Comparison of ENCODE assay signal across 16 mouse cellular contexts in genomic region chr14:78528461-78529425, GRCm38 (mm10). TPM values are rescaled to one million over a fixed set of nuclear protein-coding genes. Genes with fewer than 3 reads are reported as not detected.
A peak's percentile ranks its signal among the peaks of the same experiment; 100 is the strongest.
DNase-seq lines count a peak whose midpoint lies in the region; ATAC-seq and TF ChIP-seq lines count a peak whose summit lies in the region.
"Had no signal": no experiment of that assay in that cellular context is flagged by ENCODE, and none has a peak within 500 bp of the region (broad histone marks: within the 10 kb centered on the region; RNA-seq: fewer than 3 reads in every experiment).

No protein-coding gene starts in this region.

- H3K9ac ChIP-seq in heart, embryonic 14.5 days (ENCODE audit: low read length), result 0 out of 2 replicates have a peak overlapping the region, but pooled peaks have one; percentile 16
- no peak overlapping the region for H3K9ac ChIP-seq in lung, embryonic 15.5 days
- H3K9ac ChIP-seq in liver, embryonic 13.5 days, result no peak overlapping the region
- H3K9ac ChIP-seq in stomach, postnatal 0 days (ENCODE audit: low read length), result no peak overlapping the region
- H3K9ac ChIP-seq: limb, embryonic 12.5 days; midbrain, embryonic 15.5 days; neural tube, embryonic 12.5 days had no signal

- TF ChIP-seq CTCF in stomach, postnatal 0 days (IDR thresholded peaks at IDR 0.05; ENCODE audit: low read depth), result no peak

- no peaks in the 10 kb centered on the region for H3K36me3 ChIP-seq in heart, embryonic 14.5 days (ENCODE audit: control insufficient read depth, insufficient read depth, low read length)
- H3K36me3 ChIP-seq in lung, embryonic 15.5 days, result no peaks in the 10 kb centered on the region
- H3K36me3 ChIP-seq in liver, embryonic 13.5 days, result no peaks in the 10 kb centered on the region
- no peaks in the 10 kb centered on the region for H3K36me3 ChIP-seq in stomach, postnatal 0 days (ENCODE audit: control insufficient read depth, insufficient read depth, low read length)
- H3K36me3 ChIP-seq: embryonic facial prominence, embryonic 10.5 days; midbrain, embryonic 15.5 days; neural tube, embryonic 12.5 days had no signal

- peaks cover 23 to 76% of the 10 kb centered on the region in 2 experiments for H3K4me1 ChIP-seq in heart, embryonic 14.5 days (ENCODE audit: control insufficient read depth in 2 of 2, insufficient read depth in 2 of 2, low read length in 2 of 2)
- peaks cover 55% of the 10 kb centered on the region for H3K4me1 ChIP-seq in lung, embryonic 15.5 days
- peaks cover 72% of the 10 kb centered on the region for H3K4me1 ChIP-seq in liver, embryonic 13.5 days (replicated peaks)
- peaks cover 8% of the 10 kb centered on the region; the same call in 1 of the 2 replicates for H3K4me1 ChIP-seq in stomach, postnatal 0 days (replicated peaks; ENCODE audit: control insufficient read depth, insufficient read depth)

- WGBS in heart, embryonic 14.5 days, result 55% methylated on average over 8 of the region's 8 CpGs
- WGBS in lung, embryonic 15.5 days, result 38% methylated on average over 8 of the region's 8 CpGs
- WGBS in liver, embryonic 13.5 days (ENCODE audit: insufficient replicate concordance), result 63% methylated on average over 8 of the region's 8 CpGs
- 31% methylated on average over 8 of the region's 8 CpGs for WGBS in stomach, postnatal 0 days

- ATAC-seq in heart, embryonic 14.5 days (ENCODE audit: insufficient number of reproducible peaks, insufficient read depth, low FRiP score, low read depth), result no peak
- no peak for ATAC-seq in lung, embryonic 15.5 days (ENCODE audit: borderline replicate concordance, extremely low read depth, low FRiP score, low TSS enrichment)
- ATAC-seq in liver, embryonic 13.5 days (ENCODE audit: low read depth), result 0 out of 2 replicates have a peak, but pooled peaks have one; percentile 29
- ATAC-seq in stomach, postnatal 0 days (ENCODE audit: low FRiP score, low TSS enrichment), result no peak
- ATAC-seq in cerebellum, adult (ENCODE audit: insufficient number of reproducible peaks, low FRiP score, low TSS enrichment), result no peak
- no peak for ATAC-seq in erythroid progenitor cell, adult 5-6 weeks (replicated peaks; ENCODE audit: low FRiP score, poor library complexity, severe bottlenecking)
- ATAC-seq: hindbrain, postnatal 0 days; midbrain, embryonic 15.5 days had no signal

- H3K4me2 ChIP-seq in heart, embryonic 14.5 days (ENCODE audit: low read length), result 0 out of 2 replicates have a peak overlapping the region, but pooled peaks have one; percentile 11
- no peak overlapping the region for H3K4me2 ChIP-seq in lung, embryonic 15.5 days
- peak overlapping the region; percentile 29; the same call in 1 of the 2 replicates for H3K4me2 ChIP-seq in liver, embryonic 13.5 days
- H3K4me2 ChIP-seq in stomach, postnatal 0 days (replicated peaks; ENCODE audit: low read depth), result no peak overlapping the region
- H3K4me2 ChIP-seq: limb, embryonic 12.5 days; midbrain, embryonic 15.5 days; neural tube, embryonic 12.5 days had no signal

- H3K27ac ChIP-seq in heart, embryonic 14.5 days (replicated peaks in 1 of 2; ENCODE audit: control insufficient read depth in 1 of 2, insufficient read depth in 1 of 2, low read depth in 2 of 2, low read length in 2 of 2), result peak overlapping the region; percentile 39 to 78
- peak overlapping the region; percentile 64 for H3K27ac ChIP-seq in lung, embryonic 15.5 days
- peak overlapping the region; percentile 71 for H3K27ac ChIP-seq in liver, embryonic 13.5 days
- H3K27ac ChIP-seq in stomach, postnatal 0 days (replicated peaks), result peak overlapping the region; percentile 53; the same call in 1 of the 2 replicates
- H3K27ac ChIP-seq: embryonic facial prominence, embryonic 10.5 days; forebrain, embryonic 10.5 days; hindbrain, postnatal 0 days; limb, embryonic 12.5 days; midbrain, embryonic 15.5 days; neural tube, embryonic 12.5 days had no signal

- no peak for TF ChIP-seq EP300 in stomach, postnatal 0 days (optimal IDR thresholded peaks at IDR 0.05)

- DNase-seq in heart, adult 18-20 months, result no peak
- DNase-seq in lung, postnatal 14 days, result no peak
- no peak for DNase-seq in liver, embryonic 13.5 days
- no peak for DNase-seq in stomach, postnatal 0 days (ENCODE audit: low spot score)
- DNase-seq: cerebellum, adult 9-10 months; thymus, postnatal 14 days had no signal

- no peaks in the 10 kb centered on the region for H3K27me3 ChIP-seq in heart, embryonic 14.5 days (ENCODE audit: control insufficient read depth, insufficient read depth, low read length)
- no peaks in the 10 kb centered on the region for H3K27me3 ChIP-seq in lung, embryonic 15.5 days
- no peaks in the 10 kb centered on the region for H3K27me3 ChIP-seq in liver, embryonic 13.5 days
- no peaks in the 10 kb centered on the region for H3K27me3 ChIP-seq in stomach, postnatal 0 days (ENCODE audit: control insufficient read depth, insufficient read depth, low read length)
- H3K27me3 ChIP-seq: limb, embryonic 12.5 days; midbrain, embryonic 15.5 days; neural tube, embryonic 12.5 days had no signal

- no peaks in the 10 kb centered on the region for H3K9me3 ChIP-seq in heart, embryonic 14.5 days (ENCODE audit: control insufficient read depth, low read length)
- no peaks in the 10 kb centered on the region for H3K9me3 ChIP-seq in lung, embryonic 15.5 days
- no peaks in the 10 kb centered on the region for H3K9me3 ChIP-seq in liver, embryonic 13.5 days (replicated peaks)
- H3K9me3 ChIP-seq in stomach, postnatal 0 days (ENCODE audit: control insufficient read depth, low read length), result no peaks in the 10 kb centered on the region
- H3K9me3 ChIP-seq: embryonic facial prominence, embryonic 10.5 days; forebrain, embryonic 10.5 days; limb, embryonic 12.5 days; midbrain, embryonic 15.5 days; neural tube, embryonic 12.5 days had no signal

- H3K4me3 ChIP-seq in heart, embryonic 14.5 days (ENCODE audit: control insufficient read depth in 1 of 2, insufficient read depth in 1 of 2, low read depth in 1 of 2, low read length in 2 of 2), result no peak overlapping the region
- H3K4me3 ChIP-seq in lung, embryonic 15.5 days, result no peak overlapping the region
- H3K4me3 ChIP-seq in liver, embryonic 13.5 days (replicated peaks), result no peak overlapping the region
- H3K4me3 ChIP-seq in stomach, postnatal 0 days (ENCODE audit: low read depth, low read length), result no peak overlapping the region
- H3K4me3 ChIP-seq: embryonic facial prominence, embryonic 10.5 days; forebrain, embryonic 10.5 days; limb, embryonic 12.5 days; midbrain, embryonic 15.5 days; neural tube, embryonic 12.5 days had no signal

RNA-seq across cellular contexts. Expression of gene Akap11, which starts 7.9 kb away (rescaled TPM):
- polyA plus RNA-seq in heart, embryonic 14.5 days (2014; fragmentation: Nextera tagmentation; extraction: Ambion mirVana), result 13.4 and 14.0 TPM in 2 replicates
- total RNA-seq in heart, adult 18-20 months (2021), result 10 to 100 TPM; 32.2 to 33.3 TPM
- polyA plus RNA-seq in lung, embryonic 15.5 days (2015; fragmentation: Nextera tagmentation; extraction: Ambion mirVana), result 20.0 and 20.7 TPM in 2 replicates
- 6.9 and 9.4 TPM in 2 replicates for polyA plus RNA-seq in liver, embryonic 13.5 days (2015; fragmentation: Nextera tagmentation; extraction: Ambion mirVana)
- 6.0 TPM in 2 replicates for polyA plus RNA-seq in stomach, postnatal 0 days (2015; fragmentation: Nextera tagmentation; extraction: Ambion mirVana)
- total RNA-seq in erythroid progenitor cell, adult 5-6 weeks (2015; ENCODE audit: low replicate concordance), result 15.5 and 36.4 TPM in 2 replicates
- total RNA-seq in erythroid progenitor cell, adult 5-6 weeks (2017; ENCODE audit: low replicate concordance), result 35.6 and 38.9 TPM in 2 replicates

Comparison
In these comparisons a context has a peak if more than half of its experiments do, and no peak if none do; other contexts are left out.
1. H3K4me2 ChIP-seq: peak in heart, embryonic 14.5 days (single experiment) and liver, embryonic 13.5 days (single experiment); none in lung, embryonic 15.5 days (single experiment) and stomach, postnatal 0 days (single experiment).
2. Peak in every context shown above with its lines, with median percentiles within 50 percentile points of each other: H3K27ac ChIP-seq.